Mouse (Mus musculus): Measurements from ENCODE around the gene Map2k6. TPM values are rescaled to one million over a fixed set of nuclear protein-coding genes. Genes with fewer than 3 reads are reported as not detected.
A peak's percentile ranks its signal among the peaks of the same experiment; 100 is the strongest.
"Not testable (repeated sequence)": the region's sequence is repeated elsewhere in the genome, so short reads cannot be mapped to it uniquely, and the experiment has no call there.

Map2k6 gene
- 16.6 and 17.8 TPM in 2 replicates for polyA plus RNA-seq (2015; fragmentation: Nextera tagmentation; extraction: Ambion mirVana)

- peak; percentile 89 for DNase-seq (ENCODE audit: low spot score)
These were observed at the start of gene Map2k6 for GRCm38 (mm10) chr11:110398553-110399239. TSS of gene Map2k6 (plus strand) at chr11:110399122.

- no peak for DNase-seq (ENCODE audit: low spot score)
These were observed 44.7 kb upstream of the Map2k6 start for GRCm38 (mm10) chr11:110354261-110354660.

GRCm38 (mm10) chr11:110355131-110355530 lies 43.8 kb upstream of the Map2k6 start:
- not testable (repeated sequence) for DNase-seq (ENCODE audit: low spot score)

GRCm38 (mm10) chr11:110357756-110358551 lies 41.0 kb upstream of the Map2k6 start:
- DNase-seq (ENCODE audit: low spot score) = no peak

GRCm38 (mm10) chr11:110365016-110365415 lies 33.9 kb upstream of the Map2k6 start:
- DNase-seq (ENCODE audit: low spot score) = peak; percentile 60

GRCm38 (mm10) chr11:110366902-110367301 lies 32.0 kb upstream of the Map2k6 start:
- no peak for DNase-seq (ENCODE audit: low spot score)

GRCm38 (mm10) chr11:110367638-110368037 lies 31.3 kb upstream of the Map2k6 start:
- DNase-seq (ENCODE audit: low spot score) = no peak

- peak; percentile 24 for DNase-seq (ENCODE audit: low spot score)
These were observed 29.5 kb upstream of the Map2k6 start for GRCm38 (mm10) chr11:110369312-110370019.

- no peak for DNase-seq (ENCODE audit: low spot score)
These were observed 27.1 kb upstream of the Map2k6 start for GRCm38 (mm10) chr11:110371827-110372226.

- no peak for DNase-seq (ENCODE audit: low spot score)
These were observed 26.5 kb upstream of the Map2k6 start for GRCm38 (mm10) chr11:110372266-110372954.

- no peak for DNase-seq (ENCODE audit: low spot score)
These were observed 24.9 kb upstream of the Map2k6 start for GRCm38 (mm10) chr11:110374036-110374435.

GRCm38 (mm10) chr11:110379661-110380309 lies 19.1 kb upstream of the Map2k6 start:
- peak; percentile 36 for DNase-seq (ENCODE audit: low spot score)

GRCm38 (mm10) chr11:110380310-110380668 lies 18.6 kb upstream of the Map2k6 start:
- peak; percentile 23 for DNase-seq (ENCODE audit: low spot score)

GRCm38 (mm10) chr11:110385487-110385886 lies 13.4 kb upstream of the Map2k6 start:
- no peak for DNase-seq (ENCODE audit: low spot score)

GRCm38 (mm10) chr11:110392763-110393162 lies 6.2 kb upstream of the Map2k6 start:
- DNase-seq (ENCODE audit: low spot score) = no peak

- no peak for DNase-seq (ENCODE audit: low spot score)
These were observed 4.0 kb upstream of the Map2k6 start for GRCm38 (mm10) chr11:110394788-110395452.

GRCm38 (mm10) chr11:110396085-110396484 lies 2.8 kb upstream of the Map2k6 start:
- no peak for DNase-seq (ENCODE audit: low spot score)

GRCm38 (mm10) chr11:110399240-110400150 lies 573 bp downstream of the Map2k6 start:
- peak; percentile 8 for DNase-seq (ENCODE audit: low spot score)

GRCm38 (mm10) chr11:110400283-110400682 lies 1.4 kb downstream of the Map2k6 start:
- DNase-seq (ENCODE audit: low spot score) = no peak
